Mouse (Mus musculus) cerebellum, adult 11 months (tissue): ENCODE measurements at regions not wholly inside any gene's neighbourhood (a gene's known extent, or its start where the extent isn't known, plus 50 kb on each side); places are given as distances from the start of the nearest gene placed in this dataset.
"Not testable (repeated sequence)": the region's sequence is repeated elsewhere in the genome, so short reads cannot be mapped to it uniquely, and the experiment has no call there.

ENCODE experiments used
- DNase-seq: peaks from one replicate; pipeline ENCODE4 v3.0.0; 2022

GRCm38 (mm10) chr5:14309981-14310380 lies 204.7 kb upstream of the Pclo start:
- DNase-seq: no peak

GRCm38 (mm10) chr5:14311729-14312128 lies 203.0 kb upstream of the Pclo start:
- no peak for DNase-seq

GRCm38 (mm10) chr5:14320216-14320615 lies 194.5 kb upstream of the Pclo start:
- no peak for DNase-seq

GRCm38 (mm10) chr5:14322000-14322399 lies 192.7 kb upstream of the Pclo start:
- DNase-seq: no peak

GRCm38 (mm10) chr5:14360446-14360845 lies 154.3 kb upstream of the Pclo start:
- DNase-seq: no peak

GRCm38 (mm10) chr5:14389184-14389890 lies 125.4 kb upstream of the Pclo start:
- peak; percentile 69 for DNase-seq

- DNase-seq: no peak
Measured at GRCm38 (mm10) chr5:14391793-14392192, 122.9 kb upstream of the Pclo start.

- DNase-seq: not testable (repeated sequence)
Measured at GRCm38 (mm10) chr5:14403381-14403780, 111.3 kb upstream of the Pclo start.

- no peak for DNase-seq
Measured at GRCm38 (mm10) chr5:14404344-14404743, 110.4 kb upstream of the Pclo start.

GRCm38 (mm10) chr5:14415234-14415862 lies 99.4 kb upstream of the Pclo start:
- DNase-seq: no peak

- no peak for DNase-seq
Measured at GRCm38 (mm10) chr5:14453082-14453481, 61.6 kb upstream of the Pclo start.
